Mouse (Mus musculus): Measurements from ENCODE around the gene Fbxl5. TPM values are rescaled to one million over a fixed set of nuclear protein-coding genes. Genes with fewer than 3 reads are reported as not detected.

The Fbxl5 gene
- polyA plus RNA-seq, 1 experiment from 2014 or later, result 50.3 TPM

GRCm38 (mm10) chr5:43805401-43805800, 16.0 kb downstream of the Fbxl5 start:
- no peak overlapping the region for H3K4me2 ChIP-seq (ENCODE audit: low read depth, low read length)
- WGBS, result 83% methylated on average over 2 of the region's 2 CpGs
- no peaks in the 10 kb centered on the region for H3K36me3 ChIP-seq (ENCODE audit: control insufficient read depth, insufficient read depth)
- H3K27me3 ChIP-seq (ENCODE audit: control insufficient read depth, insufficient read depth, low read length), result no peaks in the 10 kb centered on the region
- H3K4me3 ChIP-seq (ENCODE audit: low read length), result no peak overlapping the region
- H3K9ac ChIP-seq (ENCODE audit: low read length), result no peak overlapping the region
- 0 out of 2 replicates have a peak, but pooled peaks cover 3% of the 10 kb centered on the region for H3K9me3 ChIP-seq (replicated peaks; ENCODE audit: control insufficient read depth, low read length)
- no peak overlapping the region for H3K27ac ChIP-seq (ENCODE audit: low read length)
- no peak for ATAC-seq (replicated peaks; ENCODE audit: extremely low read depth, insufficient read depth, low FRiP score)
- H3K4me1 ChIP-seq (ENCODE audit: control insufficient read depth, insufficient read depth, low read length), result 0 out of 2 replicates have a peak, but pooled peaks cover 3% of the 10 kb centered on the region

GRCm38 (mm10) chr5:43801798-43802197, 19.6 kb downstream of the Fbxl5 start:
- 78% methylated on average over 4 of the region's 4 CpGs for WGBS
- H3K27me3 ChIP-seq (ENCODE audit: control insufficient read depth, insufficient read depth, low read length), result no peaks in the 10 kb centered on the region
- 0 out of 2 replicates have a peak, but pooled peaks cover 3% of the 10 kb centered on the region for H3K9me3 ChIP-seq (replicated peaks; ENCODE audit: control insufficient read depth, low read length)
- no peak overlapping the region for H3K4me2 ChIP-seq (ENCODE audit: low read depth, low read length)
- ATAC-seq (replicated peaks; ENCODE audit: extremely low read depth, insufficient read depth, low FRiP score), result no peak
- no peak overlapping the region for H3K4me3 ChIP-seq (ENCODE audit: low read length)
- H3K27ac ChIP-seq (ENCODE audit: low read length), result no peak overlapping the region
- H3K9ac ChIP-seq (ENCODE audit: low read length), result no peak overlapping the region
- no peaks in the 10 kb centered on the region for H3K36me3 ChIP-seq (ENCODE audit: control insufficient read depth, insufficient read depth)
- H3K4me1 ChIP-seq (ENCODE audit: control insufficient read depth, insufficient read depth, low read length), result no peaks in the 10 kb centered on the region

GRCm38 (mm10) chr5:43801253-43801652, 20.2 kb downstream of the Fbxl5 start:
- Histone ChIP-seq H3K9me3 (replicated peaks; ENCODE audit: control insufficient read depth, low read length) (0 out of 2 replicates have a peak, but pooled peaks cover 3% of the 10 kb centered on the region), H3K27ac (ENCODE audit: low read length) (no peak overlapping the region), H3K36me3 (ENCODE audit: control insufficient read depth, insufficient read depth) (no peaks in the 10 kb centered on the region), H3K4me2 (ENCODE audit: low read depth, low read length) (no peak overlapping the region), H3K27me3 (ENCODE audit: control insufficient read depth, insufficient read depth, low read length) (no peaks in the 10 kb centered on the region), H3K9ac (ENCODE audit: low read length) (no peak overlapping the region), H3K4me3 (ENCODE audit: low read length) (no peak overlapping the region), H3K4me1 (ENCODE audit: control insufficient read depth, insufficient read depth, low read length) (no peaks in the 10 kb centered on the region)
- no peak for ATAC-seq (replicated peaks; ENCODE audit: extremely low read depth, insufficient read depth, low FRiP score)

- Histone ChIP-seq H3K4me2 (ENCODE audit: low read depth, low read length) (no peak overlapping the region), H3K4me3 (ENCODE audit: low read length) (no peak overlapping the region), H3K36me3 (ENCODE audit: control insufficient read depth, insufficient read depth) (no peaks in the 10 kb centered on the region), H3K4me1 (ENCODE audit: control insufficient read depth, insufficient read depth, low read length) (no peaks in the 10 kb centered on the region), H3K27me3 (ENCODE audit: control insufficient read depth, insufficient read depth, low read length) (no peaks in the 10 kb centered on the region), H3K27ac (ENCODE audit: low read length) (no peak overlapping the region), H3K9me3 (replicated peaks; ENCODE audit: control insufficient read depth, low read length) (0 out of 2 replicates have a peak, but pooled peaks cover 3% of the 10 kb centered on the region), H3K9ac (ENCODE audit: low read length) (no peak overlapping the region)
- ATAC-seq (replicated peaks; ENCODE audit: extremely low read depth, insufficient read depth, low FRiP score), result no peak
- 57% methylated on average over 1 of the region's 1 CpGs for WGBS
These were observed 20.7 kb downstream of the Fbxl5 start for GRCm38 (mm10) chr5:43800700-43801099.

GRCm38 (mm10) chr5:43799530-43799929, 21.9 kb downstream of the Fbxl5 start:
- Histone ChIP-seq H3K9me3 (replicated peaks; ENCODE audit: control insufficient read depth, low read length) (no peaks in the 10 kb centered on the region), H3K36me3 (ENCODE audit: control insufficient read depth, insufficient read depth) (no peaks in the 10 kb centered on the region), H3K4me1 (ENCODE audit: control insufficient read depth, insufficient read depth, low read length) (no peaks in the 10 kb centered on the region), H3K9ac (ENCODE audit: low read length) (no peak overlapping the region), H3K27me3 (ENCODE audit: control insufficient read depth, insufficient read depth, low read length) (no peaks in the 10 kb centered on the region), H3K4me2 (ENCODE audit: low read depth, low read length) (no peak overlapping the region), H3K27ac (ENCODE audit: low read length) (no peak overlapping the region), H3K4me3 (ENCODE audit: low read length) (no peak overlapping the region)
- ATAC-seq (replicated peaks; ENCODE audit: extremely low read depth, insufficient read depth, low FRiP score), result no peak
- WGBS, result 67% methylated on average over 5 of the region's 5 CpGs

GRCm38 (mm10) chr5:43792354-43792753, 29.1 kb downstream of the Fbxl5 start:
- H3K27me3 ChIP-seq (ENCODE audit: control insufficient read depth, insufficient read depth, low read length), result no peaks in the 10 kb centered on the region
- no peaks in the 10 kb centered on the region for H3K36me3 ChIP-seq (ENCODE audit: control insufficient read depth, insufficient read depth)
- H3K27ac ChIP-seq (ENCODE audit: low read length), result no peak overlapping the region
- H3K4me1 ChIP-seq (ENCODE audit: control insufficient read depth, insufficient read depth, low read length), result no peaks in the 10 kb centered on the region
- 72% methylated on average over 4 of the region's 5 CpGs for WGBS
- no peak overlapping the region for H3K4me2 ChIP-seq (ENCODE audit: low read depth, low read length)
- no peak overlapping the region for H3K9ac ChIP-seq (ENCODE audit: low read length)
- no peak overlapping the region for H3K4me3 ChIP-seq (ENCODE audit: low read length)
- no peaks in the 10 kb centered on the region for H3K9me3 ChIP-seq (replicated peaks; ENCODE audit: control insufficient read depth, low read length)
- ATAC-seq (replicated peaks; ENCODE audit: extremely low read depth, insufficient read depth, low FRiP score), result no peak

GRCm38 (mm10) chr5:43787976-43788752, 33.3 kb downstream of the Fbxl5 start:
- 69% methylated on average over 9 of the region's 9 CpGs for WGBS
- no peaks in the 10 kb centered on the region for H3K36me3 ChIP-seq (ENCODE audit: control insufficient read depth, insufficient read depth)
- H3K9me3 ChIP-seq (replicated peaks; ENCODE audit: control insufficient read depth, low read length), result no peaks in the 10 kb centered on the region
- no peak overlapping the region for H3K4me2 ChIP-seq (ENCODE audit: low read depth, low read length)
- H3K4me1 ChIP-seq (ENCODE audit: control insufficient read depth, insufficient read depth, low read length), result no peaks in the 10 kb centered on the region
- H3K27me3 ChIP-seq (ENCODE audit: control insufficient read depth, insufficient read depth, low read length), result no peaks in the 10 kb centered on the region
- H3K4me3 ChIP-seq (ENCODE audit: low read length), result no peak overlapping the region
- no peak overlapping the region for H3K27ac ChIP-seq (ENCODE audit: low read length)
- ATAC-seq (replicated peaks; ENCODE audit: extremely low read depth, insufficient read depth, low FRiP score), result no peak
- H3K9ac ChIP-seq (ENCODE audit: low read length), result no peak overlapping the region

GRCm38 (mm10) chr5:43786607-43787006, 34.8 kb downstream of the Fbxl5 start:
- no peak overlapping the region for H3K4me3 ChIP-seq (ENCODE audit: low read length)
- no peaks in the 10 kb centered on the region for H3K27me3 ChIP-seq (ENCODE audit: control insufficient read depth, insufficient read depth, low read length)
- H3K27ac ChIP-seq (ENCODE audit: low read length), result no peak overlapping the region
- H3K4me2 ChIP-seq (ENCODE audit: low read depth, low read length), result no peak overlapping the region
- 87% methylated on average over 4 of the region's 4 CpGs for WGBS
- peaks cover 4% of the 10 kb centered on the region; the same call in 1 of the 2 replicates for H3K4me1 ChIP-seq (ENCODE audit: control insufficient read depth, insufficient read depth, low read length)
- H3K36me3 ChIP-seq (ENCODE audit: control insufficient read depth, insufficient read depth), result no peaks in the 10 kb centered on the region
- H3K9me3 ChIP-seq (replicated peaks; ENCODE audit: control insufficient read depth, low read length), result no peaks in the 10 kb centered on the region
- no peak for ATAC-seq (replicated peaks; ENCODE audit: extremely low read depth, insufficient read depth, low FRiP score)
- no peak overlapping the region for H3K9ac ChIP-seq (ENCODE audit: low read length)

GRCm38 (mm10) chr5:43783996-43784395, 37.4 kb downstream of the Fbxl5 start:
- Histone ChIP-seq H3K4me1 (ENCODE audit: control insufficient read depth, insufficient read depth, low read length) (peaks cover 10% of the 10 kb centered on the region), H3K36me3 (ENCODE audit: control insufficient read depth, insufficient read depth) (no peaks in the 10 kb centered on the region), H3K27ac (ENCODE audit: low read length) (no peak overlapping the region), H3K9me3 (replicated peaks; ENCODE audit: control insufficient read depth, low read length) (no peaks in the 10 kb centered on the region), H3K9ac (ENCODE audit: low read length) (no peak overlapping the region), H3K4me2 (ENCODE audit: low read depth, low read length) (no peak overlapping the region), H3K4me3 (ENCODE audit: low read length) (no peak overlapping the region), H3K27me3 (ENCODE audit: control insufficient read depth, insufficient read depth, low read length) (no peaks in the 10 kb centered on the region)
- no peak for ATAC-seq (replicated peaks; ENCODE audit: extremely low read depth, insufficient read depth, low FRiP score)
- WGBS, result 68% methylated on average over 2 of the region's 2 CpGs
